Mouse (Mus musculus) myocyte (in vitro differentiated cells): Measurements from ENCODE around the gene Cdk17.

Source experiments
- REST ChIP-seq: IDR thresholded peaks from one replicate; pipeline ENCODE4 v1.6.1; 2011; ENCODE audit warnings: mild to moderate bottlenecking, control low read depth, moderate library complexity; ENCODE audit not compliant: insufficient read depth, insufficient read length
- USF1 ChIP-seq: IDR thresholded peaks from one replicate; pipeline ENCODE4 v1.6.1; 2011; ENCODE audit warnings: low read depth, mild to moderate bottlenecking, control low read depth, moderate library complexity

- TF ChIP-seq USF1: no peak
- TF ChIP-seq REST: no peak
Observed at GRCm38 (mm10) chr10:93144579-93144978, 16.1 kb upstream of the Cdk17 start.
